Mouse (Mus musculus): ENCODE results near the gene Opn1mw. TPM values are rescaled to one million over a fixed set of nuclear protein-coding genes. Genes with fewer than 3 reads are reported as not detected.
"Not testable (repeated sequence)": the region's sequence is repeated elsewhere in the genome, so short reads cannot be mapped to it uniquely, and the experiment has no call there.

The Opn1mw gene
- total RNA-seq (2021), result not detected
- long read RNA-seq, experiment 1, result 0 reads
- long read RNA-seq, experiment 2, result 0 reads

DNA sequence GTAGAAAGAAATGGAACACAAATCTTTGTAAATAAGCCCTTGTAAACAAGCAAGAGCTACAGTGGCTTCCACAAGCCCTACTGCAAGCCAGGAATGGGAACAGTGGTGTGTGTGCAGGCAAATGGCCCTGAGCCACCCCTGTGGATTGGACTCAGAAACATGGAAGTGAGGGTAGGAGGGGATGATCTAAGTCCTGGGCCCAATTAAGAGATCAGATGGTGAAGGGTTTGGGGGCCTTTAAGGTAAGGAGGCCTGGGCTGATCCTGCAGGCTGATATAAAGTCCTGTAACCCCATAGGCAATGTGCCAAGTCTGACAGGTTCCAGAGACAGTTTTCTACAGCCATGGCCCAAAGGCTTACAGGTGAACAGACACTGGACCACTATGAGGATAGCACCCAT is at the start of gene Opn1mw:
Gene Opn1mw (plus strand): TSS at position 301 of the 400 bp plus-strand sequence.
- DNase-seq (ENCODE audit: low spot score in 2 of 2), result no peak

- DNase-seq (ENCODE audit: low spot score in 2 of 2), result no peak
Measured at GRCm38 (mm10) chrX:74084276-74084837, 42.9 kb upstream of the Opn1mw start.

- peak; percentile 38 to 52 for DNase-seq (ENCODE audit: low spot score in 2 of 2)
Measured at GRCm38 (mm10) chrX:74084946-74085498, 42.2 kb upstream of the Opn1mw start.

DNA sequence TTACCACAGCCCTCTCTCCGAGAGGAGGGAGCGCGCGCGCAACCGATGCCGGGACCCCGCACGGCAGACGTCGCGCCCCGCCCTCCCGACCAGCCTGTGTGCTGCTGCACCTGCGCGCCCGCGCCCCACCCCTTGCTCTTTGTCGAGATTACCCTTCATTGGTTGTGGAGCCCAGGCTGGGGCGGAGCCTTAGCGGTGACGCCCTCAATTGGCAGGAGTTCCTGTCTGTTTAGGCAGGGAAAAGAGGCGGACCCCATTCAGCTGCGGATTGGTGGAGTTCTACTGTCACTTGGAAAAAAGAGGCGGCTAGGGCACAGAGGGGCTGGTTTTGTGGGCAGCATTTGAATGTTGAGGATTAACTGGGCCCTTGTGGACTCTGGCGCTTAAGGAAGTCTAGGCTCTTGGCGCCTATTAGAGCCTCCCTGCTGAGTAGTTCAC is 41.6 kb upstream of the Opn1mw start:
- peak; percentile 73 to 91 for DNase-seq (ENCODE audit: low spot score in 2 of 2)

DNA sequence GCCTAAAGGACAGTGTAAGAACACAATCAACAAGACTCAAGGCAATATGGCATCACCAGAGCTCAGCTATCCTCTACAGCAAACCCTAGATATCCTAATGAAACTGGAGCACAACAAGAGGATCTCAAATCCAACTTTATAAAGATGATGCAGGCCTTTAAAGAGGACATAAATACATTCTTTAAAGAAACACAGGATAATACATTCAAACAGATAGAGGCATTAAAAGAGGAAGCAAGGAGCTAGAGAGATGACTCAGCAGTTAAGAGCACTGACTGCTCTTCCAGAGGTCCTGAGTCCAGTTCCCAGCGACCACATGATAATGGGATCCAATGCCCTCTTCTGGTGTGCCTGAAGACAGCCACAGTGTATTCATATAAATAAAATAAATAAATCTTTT is 32.1 kb upstream of the Opn1mw start:
- DNase-seq (ENCODE audit: low spot score in 2 of 2), result no peak

GRCm38 (mm10) chrX:74103457-74104188 is 23.6 kb upstream of the Opn1mw start:
- no peak for DNase-seq (ENCODE audit: low spot score in 2 of 2)

GRCm38 (mm10) chrX:74105916-74106315 is 21.3 kb upstream of the Opn1mw start:
- no peak for DNase-seq (ENCODE audit: low spot score in 2 of 2)

- DNase-seq (ENCODE audit: low spot score in 2 of 2), result no peak
Measured at GRCm38 (mm10) chrX:74108747-74109146, 18.5 kb upstream of the Opn1mw start.

DNA sequence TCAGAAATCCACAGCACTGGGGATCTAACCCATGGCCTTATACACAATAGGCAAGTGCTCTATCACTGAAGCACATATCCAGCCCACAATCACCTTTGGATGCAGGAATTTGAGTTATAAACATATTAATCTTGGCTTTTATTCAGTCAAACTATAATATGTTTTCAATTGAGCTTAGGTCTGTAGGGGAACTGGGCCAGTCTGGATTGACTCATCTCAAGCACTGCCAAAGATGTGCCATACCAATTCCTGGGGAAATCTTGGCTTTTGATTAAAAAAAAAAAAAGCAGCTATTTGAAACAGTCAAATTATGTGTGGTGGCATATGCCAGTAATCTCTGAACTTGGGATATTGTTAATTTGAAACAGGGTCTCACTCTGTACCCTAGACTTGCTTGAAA is 13.2 kb upstream of the Opn1mw start:
- DNase-seq (ENCODE audit: low spot score in 2 of 2), result no peak

DNA sequence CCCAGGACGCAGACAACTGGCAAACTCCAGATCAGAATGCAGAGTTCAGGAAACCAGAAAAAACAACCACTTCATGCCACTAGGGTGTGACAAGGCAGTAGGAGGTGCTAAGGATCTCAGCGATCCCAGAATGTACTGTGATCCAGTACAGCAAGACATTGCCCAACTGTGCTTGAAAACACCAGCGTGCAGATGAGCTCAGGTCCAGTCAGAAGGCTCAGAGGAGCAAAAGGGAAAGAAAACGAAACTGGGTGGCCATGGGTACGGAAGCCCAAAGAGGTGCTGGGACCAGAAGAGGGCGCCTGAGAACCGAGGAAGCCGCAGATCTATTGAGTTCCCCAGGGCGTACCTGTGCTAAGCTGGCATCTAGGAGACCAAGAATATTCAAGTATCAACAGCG is 11.8 kb upstream of the Opn1mw start:
- peak in 1 of 2 experiments; percentile 4 for DNase-seq (ENCODE audit: low spot score in 2 of 2)

GRCm38 (mm10) chrX:74124975-74125374 is 2.3 kb upstream of the Opn1mw start:
- DNase-seq (ENCODE audit: low spot score in 2 of 2), result no peak

- DNase-seq (ENCODE audit: low spot score in 2 of 2), result not testable (repeated sequence)
Measured at GRCm38 (mm10) chrX:74135263-74135662, 8.0 kb downstream of the Opn1mw start, which contains the start of gene Mecp2. Mecp2 (minus strand) TSS chrX:74135363.

- DNase-seq (ENCODE audit: low spot score in 2 of 2), result no peak
Measured at GRCm38 (mm10) chrX:74167738-74168137, 40.5 kb downstream of the Opn1mw start, which contains the start of gene Tex28. Tex28 (minus strand) TSS chrX:74167838.

- no peak for DNase-seq (ENCODE audit: low spot score in 2 of 2)
Measured at GRCm38 (mm10) chrX:74176959-74177358, 49.7 kb downstream of the Opn1mw start, which contains the start of gene Tktl1. Tktl1 (plus strand) TSS chrX:74177259.

Other genes with a start within 250 kb of the Opn1mw start
- gene Avpr2, start 235.4 kb upstream of the Opn1mw start, total RNA-seq (2021), result under 1 TPM in 1 of 2 experiments, not detected in 1; 0.76 TPM
- gene L1cam, start 231.4 kb upstream of the Opn1mw start, total RNA-seq (2021), result 10 to 100 TPM; 27.6 to 45.7 TPM
- gene Arhgap4, start 205.6 kb upstream of the Opn1mw start, total RNA-seq (2021), result 10 to 100 TPM in 1 of 2 experiments, 1 to 10 TPM in 1; 6.6 to 10.1 TPM
- gene Naa10, start 205.5 kb upstream of the Opn1mw start, total RNA-seq (2021), result 100 to 1,000 TPM in 1 of 2 experiments, 10 to 100 TPM in 1; 98.4 to 104 TPM
- gene Renbp, start 196.6 kb upstream of the Opn1mw start, total RNA-seq (2021), result 10 to 100 TPM; 30.4 to 30.8 TPM
- 10 to 100 TPM; 93.9 to 95.8 TPM for gene Hcfc1, start 161.1 kb upstream of the Opn1mw start, total RNA-seq (2021)
- gene Irak1, start 103.5 kb upstream of the Opn1mw start, total RNA-seq (2021), result 100 to 1,000 TPM; 127 to 128 TPM
- 10 to 100 TPM; 41.1 to 45.1 TPM for gene Mecp2, start 7.9 kb downstream of the Opn1mw start, total RNA-seq (2021)
- gene Tex28, start 40.4 kb downstream of the Opn1mw start, total RNA-seq (2021), result not detected
- gene Tktl1, start 49.8 kb downstream of the Opn1mw start, total RNA-seq (2021), result not detected
- gene Flna, start 122.4 kb downstream of the Opn1mw start, total RNA-seq (2021), result 100 to 1,000 TPM; 207 to 261 TPM
- 10 to 100 TPM; 46.9 to 51.7 TPM for gene Emd, start 127.2 kb downstream of the Opn1mw start, total RNA-seq (2021)
- gene Rpl10, start 143.3 kb downstream of the Opn1mw start, total RNA-seq (2021), result 100 to 1,000 TPM; 472 to 522 TPM
- 100 to 1,000 TPM in 1 of 2 experiments, 10 to 100 TPM in 1; 95.2 to 102 TPM for gene Taz, start 154.4 kb downstream of the Opn1mw start, total RNA-seq (2021)
- gene Dnase1l1, start 154.9 kb downstream of the Opn1mw start, total RNA-seq (2021), result 10 to 100 TPM; 13.5 to 16.4 TPM
- gene Atp6ap1, start 169.6 kb downstream of the Opn1mw start, total RNA-seq (2021), result 100 to 1,000 TPM; 135 to 140 TPM
- 100 to 1,000 TPM; 153 to 190 TPM for gene Gdi1, start 177.5 kb downstream of the Opn1mw start, total RNA-seq (2021)
- 10 to 100 TPM; 49.7 to 55.5 TPM for gene Fam50a, start 185.6 kb downstream of the Opn1mw start, total RNA-seq (2021)
- 10 to 100 TPM; 17.4 to 22.7 TPM for gene Plxna3, start 201.6 kb downstream of the Opn1mw start, total RNA-seq (2021)
- gene Lage3, start 226.2 kb downstream of the Opn1mw start, total RNA-seq (2021), result 10 to 100 TPM; 64.0 to 74.8 TPM
- 10 to 100 TPM; 52.7 to 56.9 TPM for gene Ubl4a, start 245.8 kb downstream of the Opn1mw start, total RNA-seq (2021)
- 10 to 100 TPM; 13.7 to 17.5 TPM for gene Slc10a3, start 245.9 kb downstream of the Opn1mw start, total RNA-seq (2021)